Mouse (Mus musculus): ENCODE results near the gene Kif12.

The Kif12 gene

GRCm38 (mm10) chr4:63156726-63157634 is 15.0 kb downstream of the Kif12 start:
- no peak for DNase-seq

- no peak for DNase-seq
Observed at GRCm38 (mm10) chr4:63155596-63155995, 16.3 kb downstream of the Kif12 start.

GRCm38 (mm10) chr4:63154699-63155098 is 17.2 kb downstream of the Kif12 start, which contains the start of gene Ambp:
Gene Ambp, minus strand, starts transcription at chr4:63154799.
- no peak for DNase-seq

DNA sequence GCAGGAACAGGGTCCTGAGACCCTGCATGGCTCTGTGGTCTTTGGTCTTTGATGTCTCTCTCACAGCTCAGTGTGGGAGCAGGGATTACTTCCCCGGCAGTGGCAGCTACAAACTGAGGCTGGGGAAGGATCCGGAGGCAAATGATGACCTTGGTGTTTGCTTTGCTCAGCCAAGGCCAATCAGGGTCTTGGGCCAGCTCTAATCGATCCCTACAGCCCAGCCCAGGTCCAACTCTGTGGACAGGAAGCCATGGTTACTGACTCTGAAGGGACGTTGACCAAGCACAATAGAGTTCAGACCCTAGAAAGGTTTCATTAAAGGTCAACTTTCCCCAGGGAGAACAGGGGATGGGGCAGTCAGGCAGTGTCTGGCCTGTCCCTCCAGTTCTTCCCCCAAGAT is 17.9 kb downstream of the Kif12 start:
- no peak for DNase-seq

DNA sequence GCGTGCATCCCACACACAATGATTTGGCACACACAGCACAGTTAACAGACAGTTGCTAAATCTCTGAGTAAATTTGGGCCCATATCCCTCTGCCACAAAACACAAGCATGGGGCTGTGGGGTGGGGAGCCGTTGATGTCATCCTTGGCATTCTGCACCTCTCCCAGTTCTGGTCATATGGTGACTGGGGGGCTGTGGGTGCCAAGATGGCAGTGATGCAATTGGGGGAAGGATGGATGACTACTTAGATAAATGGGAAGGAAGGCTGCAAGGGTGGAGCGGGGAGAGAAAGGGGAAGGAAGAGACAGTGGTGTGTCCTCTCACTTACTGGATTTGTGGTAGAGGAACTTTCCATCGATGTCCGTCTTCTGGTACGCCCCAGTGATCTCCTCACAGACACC is 20.8 kb downstream of the Kif12 start:
- DNase-seq: no peak

DNA sequence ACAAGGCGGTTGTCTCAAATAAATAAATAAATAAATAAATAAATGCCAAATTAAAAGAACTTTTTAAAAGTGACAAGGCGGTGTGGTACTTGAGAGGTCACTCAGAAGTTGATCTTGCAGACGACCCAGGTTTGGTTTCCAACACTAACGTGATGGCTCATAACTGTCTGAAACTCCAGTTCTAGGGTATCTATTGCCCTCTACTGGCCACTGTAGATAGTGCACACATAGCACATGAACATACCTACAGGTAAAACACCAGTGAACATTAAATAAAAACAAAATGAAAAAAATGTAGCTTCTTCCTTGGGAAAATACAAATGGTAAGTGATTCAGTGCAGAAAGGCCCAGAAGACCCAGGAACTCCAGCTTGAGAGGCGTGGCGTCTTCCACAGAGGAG is 24.7 kb downstream of the Kif12 start:
- DNase-seq: no peak

GRCm38 (mm10) chr4:63129891-63130624 is 41.9 kb downstream of the Kif12 start:
- DNase-seq: no peak

- DNase-seq: no peak
Observed at GRCm38 (mm10) chr4:63124861-63125466, 47.0 kb downstream of the Kif12 start.

DNA sequence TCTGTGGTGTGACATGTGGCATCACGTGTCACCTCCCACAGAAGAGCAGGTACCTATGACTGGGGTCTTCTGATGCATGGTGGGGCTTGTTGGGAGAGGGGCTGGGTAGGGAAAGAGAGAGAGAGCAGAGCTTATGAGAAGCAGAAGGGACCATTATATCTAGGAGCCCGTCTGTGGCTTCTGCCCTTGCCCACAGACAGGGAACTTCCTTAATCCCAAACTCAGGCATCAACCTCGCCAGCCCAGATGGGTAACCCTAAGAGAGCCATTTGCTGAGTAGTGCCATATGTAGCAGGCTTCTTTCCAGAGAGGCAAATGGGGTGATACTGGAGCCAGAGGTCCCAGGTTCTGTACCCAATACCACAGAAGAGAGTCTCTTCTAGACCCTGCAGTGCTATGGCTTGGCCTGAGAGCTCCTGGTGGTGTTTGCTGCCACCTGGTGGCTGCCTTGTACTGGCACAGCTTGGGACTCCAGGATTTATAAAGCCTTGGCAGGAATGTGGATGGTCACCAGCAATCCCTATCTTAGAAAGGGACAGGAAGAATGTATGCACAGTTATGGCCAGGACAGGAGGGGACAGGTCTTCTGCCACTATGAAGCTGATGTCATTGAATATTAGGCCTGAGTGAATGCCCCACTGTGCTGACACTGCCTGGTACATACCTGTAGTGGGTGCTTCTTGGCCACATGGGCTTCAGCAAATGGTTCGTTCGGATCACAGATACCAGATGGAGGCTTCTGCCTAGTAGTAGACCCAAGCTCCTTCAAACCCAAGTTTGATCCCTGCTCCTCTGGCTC is 53.1 kb downstream of the Kif12 start:
- peak; percentile 86 for DNase-seq

All from thymus, postnatal 14 days (tissue).